Mouse (Mus musculus): ENCODE data around the gene Aebp1. TPM values are rescaled to one million over a fixed set of nuclear protein-coding genes. Genes with fewer than 3 reads are reported as not detected.
A peak's percentile ranks its signal among the peaks of the same experiment; 100 is the strongest.

The Aebp1 gene
- polyA plus RNA-seq, 1 experiment from 2014 or later, result 15.0 TPM

DNA sequence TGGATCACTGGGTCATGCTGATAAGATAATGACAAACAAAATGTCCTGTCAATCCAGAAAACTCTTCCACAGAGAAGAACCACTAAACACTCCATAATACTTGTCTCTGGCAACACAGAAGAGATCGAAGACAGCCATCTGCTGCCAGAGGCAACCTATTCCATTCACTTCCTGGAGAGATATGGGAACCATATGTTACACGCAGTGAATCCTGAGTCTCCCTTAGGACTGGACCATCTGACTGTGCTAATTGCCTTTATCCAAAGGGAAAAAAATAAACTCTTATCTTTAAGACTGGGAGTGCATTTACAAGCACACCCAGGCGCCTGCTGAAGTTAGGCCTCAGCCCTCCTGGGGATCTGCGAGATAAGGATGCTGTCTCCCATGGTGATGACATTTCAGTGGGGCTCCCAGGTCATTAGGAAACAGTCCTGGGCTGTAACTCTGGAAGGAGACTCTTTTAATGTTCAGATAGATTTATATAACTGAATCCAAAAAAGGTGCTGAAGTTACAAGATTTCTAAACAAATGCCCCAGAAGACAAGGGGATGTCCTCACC is 31.1 kb downstream of the Aebp1 start:
- no peak overlapping the region for H3K4me3 ChIP-seq (ENCODE audit: low read depth, low read length)
- no peak overlapping the region for H3K9ac ChIP-seq (ENCODE audit: low read depth, low read length)
- no peak overlapping the region for H3K27ac ChIP-seq (ENCODE audit: low read depth, low read length)
- 22% methylated on average over 4 of the region's 4 CpGs for WGBS
- H3K36me3 ChIP-seq (ENCODE audit: control insufficient read depth, insufficient read depth), result no peaks in the 10 kb centered on the region
- TF ChIP-seq CTCF (IDR thresholded peaks at IDR 0.05; ENCODE audit: low read depth), result no peak
- no peak overlapping the region for H3K4me2 ChIP-seq (replicated peaks; ENCODE audit: low read depth)
- H3K27me3 ChIP-seq (replicated peaks; ENCODE audit: control insufficient read depth, insufficient read depth, low read length), result no peaks in the 10 kb centered on the region
- ATAC-seq, result peak; percentile 57
- H3K9me3 ChIP-seq (ENCODE audit: control insufficient read depth), result no peaks in the 10 kb centered on the region
- H3K4me1 ChIP-seq (replicated peaks; ENCODE audit: control insufficient read depth, insufficient read depth, low read length), result peaks cover 12% of the 10 kb centered on the region; the same call in 1 of the 2 replicates

GRCm38 (mm10) chr11:5893807-5894206 is 32.1 kb downstream of the Aebp1 start:
- Histone ChIP-seq H3K4me2 (replicated peaks; ENCODE audit: low read depth) (no peak overlapping the region), H3K27ac (ENCODE audit: low read depth, low read length) (no peak overlapping the region), H3K9me3 (ENCODE audit: control insufficient read depth) (no peaks in the 10 kb centered on the region), H3K4me3 (ENCODE audit: low read depth, low read length) (no peak overlapping the region), H3K36me3 (ENCODE audit: control insufficient read depth, insufficient read depth) (no peaks in the 10 kb centered on the region), H3K9ac (ENCODE audit: low read depth, low read length) (no peak overlapping the region), H3K4me1 (replicated peaks; ENCODE audit: control insufficient read depth, insufficient read depth, low read length) (peaks cover 12% of the 10 kb centered on the region; the same call in 1 of the 2 replicates), H3K27me3 (replicated peaks; ENCODE audit: control insufficient read depth, insufficient read depth, low read length) (no peaks in the 10 kb centered on the region)
- TF ChIP-seq CTCF (IDR thresholded peaks at IDR 0.05; ENCODE audit: low read depth), result no peak
- WGBS, result 82% methylated on average over 6 of the region's 6 CpGs
- no peak for ATAC-seq

- no peak overlapping the region for H3K4me3 ChIP-seq (ENCODE audit: low read depth, low read length)
- ATAC-seq, result peak; percentile 34; the same call in 1 of the 2 replicates
- 19% methylated on average over 16 of the region's 16 CpGs for WGBS
- H3K27me3 ChIP-seq (replicated peaks; ENCODE audit: control insufficient read depth, insufficient read depth, low read length), result no peaks in the 10 kb centered on the region
- peak overlapping the region; percentile 45 for H3K4me2 ChIP-seq (replicated peaks; ENCODE audit: low read depth)
- no peak overlapping the region; the same call in 1 of the 2 replicates for H3K9ac ChIP-seq (ENCODE audit: low read depth, low read length)
- no peaks in the 10 kb centered on the region for H3K9me3 ChIP-seq (ENCODE audit: control insufficient read depth)
- TF ChIP-seq CTCF (IDR thresholded peaks at IDR 0.05; ENCODE audit: low read depth), result no peak
- peaks cover 18% of the 10 kb centered on the region; the same call in 1 of the 2 replicates for H3K4me1 ChIP-seq (replicated peaks; ENCODE audit: control insufficient read depth, insufficient read depth, low read length)
- H3K27ac ChIP-seq (ENCODE audit: low read depth, low read length), result no peak overlapping the region
- H3K36me3 ChIP-seq (ENCODE audit: control insufficient read depth, insufficient read depth), result no peaks in the 10 kb centered on the region
Observed at GRCm38 (mm10) chr11:5897230-5897629, 35.5 kb downstream of the Aebp1 start.

GRCm38 (mm10) chr11:5897839-5898238 is 36.1 kb downstream of the Aebp1 start:
- H3K4me3 ChIP-seq (ENCODE audit: low read depth, low read length), result no peak overlapping the region
- H3K27me3 ChIP-seq (replicated peaks; ENCODE audit: control insufficient read depth, insufficient read depth, low read length), result no peaks in the 10 kb centered on the region
- peak overlapping the region; percentile 45 for H3K4me2 ChIP-seq (replicated peaks; ENCODE audit: low read depth)
- no peak for TF ChIP-seq CTCF (IDR thresholded peaks at IDR 0.05; ENCODE audit: low read depth)
- no peaks in the 10 kb centered on the region for H3K9me3 ChIP-seq (ENCODE audit: control insufficient read depth)
- no peak for ATAC-seq
- WGBS, result 33% methylated on average over 10 of the region's 10 CpGs
- H3K36me3 ChIP-seq (ENCODE audit: control insufficient read depth, insufficient read depth), result no peaks in the 10 kb centered on the region
- H3K4me1 ChIP-seq (replicated peaks; ENCODE audit: control insufficient read depth, insufficient read depth, low read length), result peaks cover 18% of the 10 kb centered on the region; the same call in 1 of the 2 replicates
- H3K27ac ChIP-seq (ENCODE audit: low read depth, low read length), result no peak overlapping the region
- H3K9ac ChIP-seq (ENCODE audit: low read depth, low read length), result no peak overlapping the region

DNA sequence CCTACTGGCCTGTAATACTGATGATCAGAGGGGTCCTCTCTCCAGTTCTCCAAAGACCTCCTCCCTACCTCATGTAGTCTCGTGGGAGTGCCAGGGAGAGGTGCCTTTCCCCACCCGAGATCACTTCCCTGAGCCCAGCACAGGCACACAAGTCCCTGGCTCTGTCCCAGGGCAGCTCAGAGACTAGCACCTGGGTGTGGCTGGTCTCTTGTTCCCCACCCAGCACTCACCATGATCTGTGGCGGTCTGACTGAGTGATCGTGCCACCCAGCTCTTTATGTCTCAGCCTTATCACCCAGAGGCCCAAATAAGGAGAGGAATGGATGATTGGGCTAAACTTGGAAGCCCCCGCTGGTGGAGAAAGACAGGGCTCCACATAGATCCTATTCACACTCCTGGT is 36.8 kb downstream of the Aebp1 start, which contains the start of gene Myl7:
Gene Myl7, minus strand, starts transcription at position 252 of the 400 bp plus-strand sequence.
- Histone ChIP-seq H3K4me1 (replicated peaks; ENCODE audit: control insufficient read depth, insufficient read depth, low read length) (peaks cover 18% of the 10 kb centered on the region; the same call in 1 of the 2 replicates), H3K9me3 (ENCODE audit: control insufficient read depth) (no peaks in the 10 kb centered on the region), H3K4me2 (replicated peaks; ENCODE audit: low read depth) (peak within 1 kb of the TSS; percentile 45), H3K27me3 (replicated peaks; ENCODE audit: control insufficient read depth, insufficient read depth, low read length) (no peaks in the 10 kb centered on the region), H3K4me3 (ENCODE audit: low read depth, low read length) (no peak within 1 kb of the TSS), H3K9ac (ENCODE audit: low read depth, low read length) (no peak within 1 kb of the TSS), H3K27ac (ENCODE audit: low read depth, low read length) (no peak within 1 kb of the TSS), H3K36me3 (ENCODE audit: control insufficient read depth, insufficient read depth) (no peaks in the 10 kb centered on the region)
- no peak for ATAC-seq
- TF ChIP-seq CTCF (IDR thresholded peaks at IDR 0.05; ENCODE audit: low read depth), result no peak
- 35% methylated on average over 5 of the region's 5 CpGs for WGBS

DNA sequence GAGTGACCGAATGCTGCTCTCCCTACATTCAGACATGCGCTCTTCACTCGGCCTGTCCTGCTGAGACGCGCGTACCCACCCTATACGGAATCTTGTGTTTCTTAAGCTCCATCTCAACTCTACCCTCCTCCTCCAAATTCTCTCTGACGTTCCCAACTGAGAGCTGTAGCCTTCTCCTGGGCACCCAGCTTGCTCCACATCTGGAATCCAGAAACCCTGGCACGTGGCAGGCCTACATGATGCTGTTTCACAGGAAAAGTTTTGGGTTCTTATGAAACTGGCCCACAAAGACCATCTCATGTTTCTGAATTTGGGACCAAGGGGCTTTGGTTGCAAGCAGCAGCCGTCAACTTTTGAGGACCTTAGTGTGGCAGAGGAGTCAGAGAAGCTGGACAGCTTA is 37.5 kb downstream of the Aebp1 start:
- no peaks in the 10 kb centered on the region for H3K9me3 ChIP-seq (ENCODE audit: control insufficient read depth)
- H3K36me3 ChIP-seq (ENCODE audit: control insufficient read depth, insufficient read depth), result no peaks in the 10 kb centered on the region
- no peak overlapping the region for H3K4me3 ChIP-seq (ENCODE audit: low read depth, low read length)
- TF ChIP-seq CTCF (IDR thresholded peaks at IDR 0.05; ENCODE audit: low read depth), result no peak
- no peaks in the 10 kb centered on the region for H3K27me3 ChIP-seq (replicated peaks; ENCODE audit: control insufficient read depth, insufficient read depth, low read length)
- ATAC-seq, result no peak
- no peak overlapping the region for H3K4me2 ChIP-seq (replicated peaks; ENCODE audit: low read depth)
- H3K9ac ChIP-seq (ENCODE audit: low read depth, low read length), result no peak overlapping the region
- no peak overlapping the region for H3K27ac ChIP-seq (ENCODE audit: low read depth, low read length)
- peaks cover 17% of the 10 kb centered on the region; the same call in 1 of the 2 replicates for H3K4me1 ChIP-seq (replicated peaks; ENCODE audit: control insufficient read depth, insufficient read depth, low read length)
- 97% methylated on average over 10 of the region's 10 CpGs for WGBS
